Mouse (Mus musculus): ENCODE measurements at regions not wholly inside any gene's neighbourhood (a gene's known extent, or its start where the extent isn't known, plus 50 kb on each side); places are given as distances from the start of the nearest gene placed in this dataset.

DNA sequence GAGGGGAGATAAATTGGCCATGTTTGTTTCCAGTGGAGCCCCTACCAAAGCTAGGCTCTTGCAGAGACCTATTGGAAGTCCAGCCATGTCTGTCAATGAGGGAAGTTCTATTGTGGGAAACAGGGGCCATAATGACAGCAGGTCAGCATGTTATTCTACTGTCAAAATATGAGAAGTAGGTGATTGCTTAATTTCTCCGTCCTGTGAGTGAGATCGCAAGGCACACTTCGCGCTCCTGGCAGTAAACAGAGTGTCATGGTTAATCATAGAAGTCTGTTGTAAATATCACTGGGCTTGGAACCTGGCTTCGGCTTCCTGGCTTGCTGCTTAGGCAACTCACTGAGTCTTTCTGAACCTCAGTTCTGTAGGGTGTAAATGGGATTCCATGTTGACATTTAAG is 72.5 kb upstream of the Ccdc122 start:
- Histone ChIP-seq H3K9me3 (ENCODE audit: low read length) (no peaks in the 10 kb centered on the region), H3K27me3 (ENCODE audit: insufficient read depth, low read length) (no peaks in the 10 kb centered on the region; the same call in 1 of the 2 replicates), H3K4me1 (replicated peaks; ENCODE audit: low read depth, low read length) (no peaks in the 10 kb centered on the region), H3K4me3 (replicated peaks; ENCODE audit: low read length) (no peak overlapping the region), H3K36me3 (ENCODE audit: insufficient read depth, low read length) (no peaks in the 10 kb centered on the region)
- TF ChIP-seq POU5F1 (IDR thresholded peaks at IDR 0.05; ENCODE audit: borderline replicate concordance, low read length) (no peak), CTCF (conservative IDR thresholded peaks at IDR 0.05; ENCODE audit: low read length) (no peak), NANOG (IDR thresholded peaks at IDR 0.05; ENCODE audit: borderline replicate concordance, low read length) (no peak)

DNA sequence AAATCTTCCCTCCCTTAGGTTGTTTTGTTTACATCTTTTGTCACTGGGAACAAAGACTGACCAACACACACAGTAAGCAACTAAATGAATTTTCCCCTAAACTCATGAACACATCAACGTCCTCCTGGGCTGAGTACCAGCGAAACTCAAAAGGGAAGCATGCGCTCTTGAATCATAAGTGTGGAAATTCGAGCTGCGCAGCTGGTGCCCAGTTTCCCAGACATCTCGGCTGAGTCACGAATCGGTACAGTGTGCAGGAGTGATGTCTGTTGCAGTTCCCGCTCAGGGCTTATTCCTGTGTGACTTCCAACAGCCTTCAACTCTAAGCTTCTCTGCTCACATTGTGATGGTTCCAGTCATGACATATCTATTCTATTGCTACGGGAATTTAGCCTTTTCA is 77.7 kb upstream of the Ccdc122 start:
- Histone ChIP-seq H3K4me3 (replicated peaks; ENCODE audit: low read length) (no peak overlapping the region), H3K27me3 (ENCODE audit: insufficient read depth, low read length) (0 out of 2 replicates have a peak, but pooled peaks cover 3% of the 10 kb centered on the region), H3K4me1 (replicated peaks; ENCODE audit: low read depth, low read length) (no peaks in the 10 kb centered on the region), H3K9me3 (ENCODE audit: low read length) (no peaks in the 10 kb centered on the region), H3K36me3 (ENCODE audit: insufficient read depth, low read length) (no peaks in the 10 kb centered on the region)
- TF ChIP-seq POU5F1 (IDR thresholded peaks at IDR 0.05; ENCODE audit: borderline replicate concordance, low read length) = no peak
- TF ChIP-seq NANOG (IDR thresholded peaks at IDR 0.05; ENCODE audit: borderline replicate concordance, low read length) = no peak
- no peak for TF ChIP-seq CTCF (conservative IDR thresholded peaks at IDR 0.05; ENCODE audit: low read length)

DNA sequence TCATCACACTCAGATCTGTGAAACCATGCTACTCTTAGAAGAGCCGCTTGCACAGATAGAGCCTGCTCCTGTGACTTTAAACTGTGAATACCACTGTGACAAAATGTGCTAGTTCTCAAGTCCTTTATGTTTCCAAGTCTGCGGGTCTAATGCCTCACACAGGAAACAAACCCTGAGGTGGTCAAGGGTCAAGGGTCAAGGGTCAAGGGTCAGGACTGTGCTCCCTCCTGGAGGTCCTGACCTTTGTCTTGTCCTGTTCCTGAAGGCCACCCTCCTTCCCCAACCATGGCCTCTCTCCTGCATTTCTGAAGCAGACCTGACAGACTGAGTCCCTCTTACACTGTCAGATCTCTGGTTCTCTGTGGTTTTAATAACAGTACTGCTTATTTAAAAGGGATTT is 79.4 kb upstream of the Ccdc122 start:
- no peaks in the 10 kb centered on the region for H3K4me1 ChIP-seq (replicated peaks; ENCODE audit: low read depth, low read length)
- 0 out of 2 replicates have a peak, but pooled peaks cover 3% of the 10 kb centered on the region for H3K27me3 ChIP-seq (ENCODE audit: insufficient read depth, low read length)
- H3K4me3 ChIP-seq (replicated peaks; ENCODE audit: low read length) = no peak overlapping the region
- H3K9me3 ChIP-seq (ENCODE audit: low read length) = no peaks in the 10 kb centered on the region
- TF ChIP-seq POU5F1 (IDR thresholded peaks at IDR 0.05; ENCODE audit: borderline replicate concordance, low read length) = no peak
- no peak for TF ChIP-seq CTCF (conservative IDR thresholded peaks at IDR 0.05; ENCODE audit: low read length)
- TF ChIP-seq NANOG (IDR thresholded peaks at IDR 0.05; ENCODE audit: borderline replicate concordance, low read length) = no peak
- no peaks in the 10 kb centered on the region for H3K36me3 ChIP-seq (ENCODE audit: insufficient read depth, low read length)

DNA sequence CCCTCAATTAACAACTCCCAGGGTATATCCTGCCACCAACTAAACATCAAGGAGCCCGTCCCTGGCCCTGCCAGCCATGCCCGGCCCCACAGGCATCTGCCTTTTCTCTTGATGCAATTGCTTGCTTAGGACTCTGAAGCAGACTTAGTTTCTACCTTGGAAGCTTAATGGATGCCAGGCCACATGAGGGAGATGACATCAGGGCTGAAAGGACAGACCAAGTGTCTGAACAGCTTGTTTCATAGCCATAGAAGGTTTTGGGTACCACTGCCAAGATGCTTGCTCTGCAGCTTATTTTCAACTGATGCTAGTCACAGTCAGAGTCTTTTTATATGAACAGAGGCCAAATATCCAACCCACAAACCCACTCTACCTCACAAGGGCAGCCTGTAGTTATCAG is 83.4 kb upstream of the Ccdc122 start:
- Histone ChIP-seq H3K27me3 (ENCODE audit: insufficient read depth, low read length) (0 out of 2 replicates have a peak, but pooled peaks cover 2% of the 10 kb centered on the region), H3K4me3 (replicated peaks; ENCODE audit: low read length) (no peak overlapping the region), H3K36me3 (ENCODE audit: insufficient read depth, low read length) (no peaks in the 10 kb centered on the region), H3K4me1 (replicated peaks; ENCODE audit: low read depth, low read length) (no peaks in the 10 kb centered on the region), H3K9me3 (ENCODE audit: low read length) (no peaks in the 10 kb centered on the region)
- TF ChIP-seq NANOG (IDR thresholded peaks at IDR 0.05; ENCODE audit: borderline replicate concordance, low read length) = no peak
- no peak for TF ChIP-seq CTCF (conservative IDR thresholded peaks at IDR 0.05; ENCODE audit: low read length)
- TF ChIP-seq POU5F1 (IDR thresholded peaks at IDR 0.05; ENCODE audit: borderline replicate concordance, low read length) = no peak

DNA sequence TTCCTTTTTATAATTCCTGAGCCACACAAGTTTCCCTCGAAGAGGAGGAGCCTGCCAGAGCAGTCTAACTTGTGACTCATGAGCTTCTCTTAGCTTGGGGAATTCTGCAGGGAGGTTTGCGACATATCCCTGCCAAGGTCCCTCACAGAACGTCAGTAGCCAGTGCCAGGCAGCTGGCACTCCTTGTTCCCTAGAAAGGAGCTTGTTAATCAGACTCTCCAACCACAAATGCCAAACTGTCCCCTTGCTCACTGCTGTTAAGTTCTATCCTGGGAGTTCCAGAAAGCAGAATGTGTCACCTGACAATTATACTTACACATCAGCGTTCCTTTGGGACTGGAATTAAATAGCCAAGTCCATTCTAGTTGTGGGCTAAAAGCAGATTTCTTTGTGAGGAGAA is 85.1 kb upstream of the Ccdc122 start:
- Histone ChIP-seq H3K4me1 (replicated peaks; ENCODE audit: low read depth, low read length) (no peaks in the 10 kb centered on the region), H3K27me3 (ENCODE audit: insufficient read depth, low read length) (no peaks in the 10 kb centered on the region), H3K4me3 (replicated peaks; ENCODE audit: low read length) (no peak overlapping the region), H3K9me3 (ENCODE audit: low read length) (peaks cover 3% of the 10 kb centered on the region; the same call in 1 of the 2 replicates), H3K36me3 (ENCODE audit: insufficient read depth, low read length) (no peaks in the 10 kb centered on the region)
- TF ChIP-seq CTCF (conservative IDR thresholded peaks at IDR 0.05; ENCODE audit: low read length) (no peak), NANOG (IDR thresholded peaks at IDR 0.05; ENCODE audit: borderline replicate concordance, low read length) (no peak), POU5F1 (IDR thresholded peaks at IDR 0.05; ENCODE audit: borderline replicate concordance, low read length) (no peak)

DNA sequence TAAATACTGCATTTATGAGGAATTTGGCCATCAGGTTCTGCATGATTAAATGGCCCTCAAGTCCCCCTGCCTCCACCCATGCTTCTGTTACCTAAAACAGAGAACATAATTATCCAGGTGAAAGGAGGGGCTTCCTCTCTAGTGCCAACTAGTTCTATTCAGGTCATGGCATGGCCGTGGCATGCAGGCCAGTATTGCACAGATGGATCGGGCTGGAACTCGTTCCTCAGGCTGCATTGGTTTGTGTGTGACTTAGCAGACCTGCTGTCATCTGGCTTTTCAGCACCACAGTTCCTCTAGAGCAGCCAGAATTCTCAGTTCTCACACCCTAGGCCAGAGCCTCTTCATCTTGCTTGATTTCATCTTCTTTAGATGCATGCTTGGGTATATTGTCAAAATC is 87.2 kb upstream of the Ccdc122 start:
- no peaks in the 10 kb centered on the region for H3K36me3 ChIP-seq (ENCODE audit: insufficient read depth, low read length)
- peaks cover 3% of the 10 kb centered on the region; the same call in 1 of the 2 replicates for H3K9me3 ChIP-seq (ENCODE audit: low read length)
- H3K4me3 ChIP-seq (replicated peaks; ENCODE audit: low read length) = no peak overlapping the region
- no peaks in the 10 kb centered on the region for H3K27me3 ChIP-seq (ENCODE audit: insufficient read depth, low read length)
- H3K4me1 ChIP-seq (replicated peaks; ENCODE audit: low read depth, low read length) = no peaks in the 10 kb centered on the region
- TF ChIP-seq CTCF (conservative IDR thresholded peaks at IDR 0.05; ENCODE audit: low read length) = no peak

DNA sequence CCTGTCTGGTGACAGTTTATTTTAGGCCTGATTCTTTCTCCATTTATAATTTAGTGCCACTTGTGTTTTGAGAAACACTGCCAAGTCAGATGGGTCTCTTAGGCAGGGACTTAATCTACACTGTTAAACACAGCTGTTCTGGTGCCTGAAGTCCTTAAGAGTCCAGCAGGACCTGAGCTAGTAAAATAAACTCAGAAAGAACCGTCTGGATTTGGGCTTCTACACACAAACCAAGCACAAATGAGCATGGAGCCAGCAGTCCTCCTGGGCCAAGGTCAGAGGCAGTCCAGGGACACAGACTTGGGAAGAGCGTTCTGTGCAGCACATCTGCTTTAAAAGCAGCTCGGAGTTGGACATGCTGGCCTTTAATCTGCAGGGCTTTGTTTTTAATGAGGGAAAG is 87.6 kb upstream of the Ccdc122 start:
- no peak overlapping the region for H3K4me3 ChIP-seq (replicated peaks; ENCODE audit: low read length)
- TF ChIP-seq NANOG (IDR thresholded peaks at IDR 0.05; ENCODE audit: borderline replicate concordance, low read length) = no peak

DNA sequence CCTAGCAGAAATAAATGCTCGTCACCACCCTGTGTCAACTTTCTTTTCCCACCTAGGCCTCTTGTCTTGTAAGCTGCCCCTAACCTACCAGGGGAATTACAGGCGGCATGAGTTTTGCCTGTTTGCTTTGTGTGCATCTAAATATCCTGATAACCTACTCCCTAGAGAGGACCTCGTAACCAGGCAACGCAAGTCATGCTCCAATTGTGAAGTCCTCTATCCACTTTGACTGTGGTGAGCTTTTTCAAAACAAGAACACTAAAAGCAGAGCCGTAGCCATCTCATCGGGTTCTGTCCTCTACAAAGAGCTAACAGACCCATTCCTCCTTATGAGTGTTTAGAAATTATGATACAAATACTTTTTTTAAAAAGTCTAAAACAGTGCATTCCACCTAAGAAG is 88.1 kb upstream of the Ccdc122 start:
- H3K4me1 ChIP-seq (replicated peaks; ENCODE audit: low read depth, low read length) = no peaks in the 10 kb centered on the region

More for the DNA sequence above, 87.6 kb upstream of the Ccdc122 start:
- H3K36me3 ChIP-seq (ENCODE audit: insufficient read depth, low read length) = no peaks in the 10 kb centered on the region
- H3K4me1 ChIP-seq (replicated peaks; ENCODE audit: low read depth, low read length) = no peaks in the 10 kb centered on the region
- H3K9me3 ChIP-seq (ENCODE audit: low read length) = peaks cover 3% of the 10 kb centered on the region; the same call in 1 of the 2 replicates
- H3K27me3 ChIP-seq (ENCODE audit: insufficient read depth, low read length) = no peaks in the 10 kb centered on the region

DNA sequence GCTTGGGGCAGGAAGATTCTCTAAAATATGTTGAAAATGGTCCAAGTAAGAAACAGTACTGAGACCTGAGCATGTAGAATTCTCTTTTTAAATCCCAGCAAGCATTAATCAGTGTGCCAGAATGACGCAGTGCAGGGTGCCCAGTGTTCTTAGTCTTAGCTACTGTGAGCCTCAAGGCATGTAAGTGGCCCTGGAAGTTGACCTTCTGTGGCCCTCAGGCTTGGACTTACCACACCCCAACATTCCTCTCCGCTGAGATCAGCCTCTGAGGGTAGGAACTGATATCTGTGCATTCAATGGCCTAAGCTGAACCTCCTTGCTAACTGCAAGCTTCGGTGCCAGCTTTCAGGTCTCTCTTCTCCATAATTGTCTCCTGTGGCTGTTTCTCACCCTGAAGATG is 89.4 kb upstream of the Ccdc122 start:
- TF ChIP-seq POU5F1 (IDR thresholded peaks at IDR 0.05; ENCODE audit: borderline replicate concordance, low read length) (no peak), NANOG (IDR thresholded peaks at IDR 0.05; ENCODE audit: borderline replicate concordance, low read length) (no peak), CTCF (conservative IDR thresholded peaks at IDR 0.05; ENCODE audit: low read length) (no peak)
- H3K27me3 ChIP-seq (ENCODE audit: insufficient read depth, low read length) = no peaks in the 10 kb centered on the region
- H3K9me3 ChIP-seq (ENCODE audit: low read length) = peaks cover 3% of the 10 kb centered on the region; the same call in 1 of the 2 replicates
- no peak overlapping the region for H3K4me3 ChIP-seq (replicated peaks; ENCODE audit: low read length)
- no peaks in the 10 kb centered on the region for H3K36me3 ChIP-seq (ENCODE audit: insufficient read depth, low read length)
- H3K4me1 ChIP-seq (replicated peaks; ENCODE audit: low read depth, low read length) = no peaks in the 10 kb centered on the region

More for the DNA sequence above, 88.1 kb upstream of the Ccdc122 start:
- TF ChIP-seq CTCF (conservative IDR thresholded peaks at IDR 0.05; ENCODE audit: low read length) = no peak
- TF ChIP-seq NANOG (IDR thresholded peaks at IDR 0.05; ENCODE audit: borderline replicate concordance, low read length) = no peak
- TF ChIP-seq POU5F1 (IDR thresholded peaks at IDR 0.05; ENCODE audit: borderline replicate concordance, low read length) = no peak
- Histone ChIP-seq H3K27me3 (ENCODE audit: insufficient read depth, low read length) (no peaks in the 10 kb centered on the region), H3K4me3 (replicated peaks; ENCODE audit: low read length) (no peak overlapping the region), H3K36me3 (ENCODE audit: insufficient read depth, low read length) (no peaks in the 10 kb centered on the region), H3K9me3 (ENCODE audit: low read length) (peaks cover 3% of the 10 kb centered on the region; the same call in 1 of the 2 replicates)

Data from E14TG2a.4 (cell line).